In genomic region chr19:5850860-5851259, GRCm38 (mm10) we compare ENCODE assay signal across 12 mouse cellular contexts. TPM values are rescaled to one million over a fixed set of nuclear protein-coding genes. Genes with fewer than 3 reads are reported as not detected.
DNase-seq lines count a peak whose midpoint lies in the region; TF ChIP-seq lines count a peak whose summit lies in the region.
"Had no signal": no experiment of that assay in that cellular context is flagged by ENCODE, and none has a peak within 500 bp of the region (broad histone marks: within the 10 kb centered on the region; RNA-seq: fewer than 3 reads in every experiment).

No protein-coding gene starts in this region.

- 73% methylated on average over 3 of the region's 3 CpGs for WGBS in heart, adult 2 months

- TF ChIP-seq CTCF in heart, adult 2 months (IDR thresholded peaks at IDR 0.05), result no peak
- no peak for TF ChIP-seq CTCF in layer of hippocampus, adult 2 months (conservative IDR thresholded peaks at IDR 0.05)
- TF ChIP-seq CTCF in ES-Bruce4 (IDR thresholded peaks at IDR 0.05; ENCODE audit: low read depth, low read length), result no peak

- TF ChIP-seq EP300 in heart, adult 2 months (IDR thresholded peaks at IDR 0.05; ENCODE audit: insufficient read depth, low read depth, low read length), result no peak
- no peak for TF ChIP-seq EP300 in ES-Bruce4 (IDR thresholded peaks at IDR 0.05; ENCODE audit: insufficient read depth, low read depth, low read length)

- H3K27ac ChIP-seq in heart, adult 2 months, result peak overlapping the region; percentile 100
- H3K27ac ChIP-seq in layer of hippocampus, adult 2 months, result peak overlapping the region; percentile 100
- peak overlapping the region; percentile 66; the same call in 1 of the 2 replicates for H3K27ac ChIP-seq in ES-Bruce4 (ENCODE audit: insufficient read depth, low read length)
- peak overlapping the region; percentile 68 for H3K27ac ChIP-seq in brown adipose tissue, adult 24 weeks (replicated peaks; ENCODE audit: low read depth, low read length)
- H3K27ac ChIP-seq: midbrain, embryonic 15.5 days had no signal

- H3K9ac ChIP-seq in heart, adult 2 months (ENCODE audit: low read depth, low read length), result 0 out of 2 replicates have a peak overlapping the region, but pooled peaks have one; percentile 18
- H3K9ac ChIP-seq in ES-Bruce4 (ENCODE audit: low read depth, poor library complexity, severe bottlenecking), result peak overlapping the region; percentile 48
- H3K9ac ChIP-seq: lung, embryonic 14.5 days; midbrain, embryonic 15.5 days; stomach, embryonic 15.5 days had no signal

- intact Hi-C loops in heart, adult 2 months (cut with DNase I), result loop anchor here (1.0 to 5.0 kb wide), 2 partner anchors 58 to 124 kb away; partner anchors contain the start of genes Ehbp1l1 and Fam89b

- H3K27me3 ChIP-seq in heart, adult 2 months (ENCODE audit: control insufficient read depth, insufficient read depth, low read length), result no peaks in the 10 kb centered on the region
- H3K27me3 ChIP-seq in ES-Bruce4 (ENCODE audit: control insufficient read depth, insufficient read depth, low read length, poor library complexity, severe bottlenecking), result no peaks in the 10 kb centered on the region
- H3K27me3 ChIP-seq: midbrain, embryonic 15.5 days; Patski; stomach, embryonic 15.5 days had no signal

- no peak for TF ChIP-seq POLR2A in heart, adult 2 months (IDR thresholded peaks at IDR 0.05; ENCODE audit: insufficient read depth, low read depth, low read length)
- no peak for TF ChIP-seq POLR2A in ES-Bruce4 (IDR thresholded peaks at IDR 0.05; ENCODE audit: insufficient read depth, low read length)

- H3K4me3 ChIP-seq in heart, adult 2 months, result no peak overlapping the region
- H3K4me3 ChIP-seq in layer of hippocampus, adult 2 months, result no peak overlapping the region
- no peak overlapping the region for H3K4me3 ChIP-seq in ES-Bruce4 (ENCODE audit: low read depth, low read length)
- H3K4me3 ChIP-seq in brown adipose tissue, adult 24 weeks (ENCODE audit: insufficient read depth, low read depth, low read length), result no peak overlapping the region
- H3K4me3 ChIP-seq: midbrain, embryonic 15.5 days; stomach, embryonic 15.5 days had no signal

- no peaks in the 10 kb centered on the region for H3K9me3 ChIP-seq in ES-Bruce4 (replicated peaks; ENCODE audit: control insufficient read depth, insufficient read depth, low read length, poor library complexity, severe bottlenecking)
- H3K9me3 ChIP-seq: midbrain, embryonic 15.5 days; stomach, embryonic 15.5 days had no signal

- no peaks in the 10 kb centered on the region for H3K79me2 ChIP-seq in heart, adult 2 months (replicated peaks; ENCODE audit: control insufficient read depth, insufficient read depth, low read length)

- peaks cover 34% of the 10 kb centered on the region for H3K4me1 ChIP-seq in heart, adult 2 months (ENCODE audit: control insufficient read depth, insufficient read depth, low read length)
- H3K4me1 ChIP-seq in ES-Bruce4 (ENCODE audit: control insufficient read depth, insufficient read depth, low read length), result no peaks in the 10 kb centered on the region
- peaks cover 35% of the 10 kb centered on the region for H3K4me1 ChIP-seq in brown adipose tissue, adult 24 weeks (ENCODE audit: control insufficient read depth, insufficient read depth, insufficient read length, low read length)

- no peak for DNase-seq in heart, adult 2 months
- DNase-seq in heart, adult 8-10 months (ENCODE audit: low spot score), result no peak
- DNase-seq in layer of hippocampus, adult 2 months (ENCODE audit: low spot score in 2 of 2), result no peak
- DNase-seq in layer of hippocampus, adult 8-10 months (ENCODE audit: low spot score in 2 of 2), result no peak
- DNase-seq in right cerebral cortex, postnatal 14 days, result no peak
- DNase-seq in spleen, postnatal 4 days (ENCODE audit: low spot score in 2 of 2), result no peak

- H3K36me3 ChIP-seq in heart, adult 2 months (ENCODE audit: control insufficient read depth, insufficient read depth, low read length), result peaks cover 5% of the 10 kb centered on the region; the same call in 1 of the 2 replicates
- no peaks in the 10 kb centered on the region for H3K36me3 ChIP-seq in ES-Bruce4 (ENCODE audit: control insufficient read depth, insufficient read depth, low read length, poor library complexity, severe bottlenecking)
- H3K36me3 ChIP-seq: midbrain, embryonic 15.5 days; stomach, embryonic 15.5 days had no signal

RNA-seq across cellular contexts. Expression of gene Frmd8, which starts 24.2 kb away (rescaled TPM):
- 1 to 10 TPM; 7.7 to 8.4 TPM for total RNA-seq in heart, adult 2 months (2021)
- 7.0 and 9.3 TPM in 2 replicates for polyA plus RNA-seq in heart, adult 2 months (2012; rRNA removed)
- 1 to 10 TPM; 7.1 to 8.1 (median 7.5) TPM for total RNA-seq in heart, adult 8-10 months (2022)
- 10 to 100 TPM in 1 of 2 experiments, 1 to 10 TPM in 1; 9.5 to 10.6 TPM for total RNA-seq in layer of hippocampus, adult 2 months (2021)
- total RNA-seq in layer of hippocampus, adult 8-10 months (2022), result 10 to 100 TPM; 10.4 to 20.8 (median 16.3) TPM
- polyA plus RNA-seq in ES-Bruce4 (2011; ENCODE audit: insufficient read depth, insufficient read length, low read depth, missing spikeins), result 26.3 and 33.1 TPM in 2 replicates
- 6.6 and 7.0 TPM in 2 replicates for polyA plus RNA-seq in brown adipose tissue, adult 24 weeks (2012; ENCODE audit: insufficient read depth, insufficient read length, missing spikeins)

RNA-seq across cellular contexts. Expression of gene Slc25a45, which starts 26.7 kb away (rescaled TPM):
- total RNA-seq in heart, adult 2 months (2021), result 1 to 10 TPM; 2.8 TPM
- 7.9 and 8.2 TPM in 2 replicates for polyA plus RNA-seq in heart, adult 2 months (2012; rRNA removed)
- total RNA-seq in heart, adult 8-10 months (2022), result 1 to 10 TPM; 2.4 to 3.8 (median 2.8) TPM
- 1 to 10 TPM; 3.5 to 3.6 TPM for total RNA-seq in layer of hippocampus, adult 2 months (2021)
- 1 to 10 TPM; 3.1 to 7.1 (median 4.5) TPM for total RNA-seq in layer of hippocampus, adult 8-10 months (2022)
- 0.46 and 0.48 TPM in 2 replicates for polyA plus RNA-seq in ES-Bruce4 (2011; ENCODE audit: insufficient read depth, insufficient read length, low read depth, missing spikeins)
- polyA plus RNA-seq in brown adipose tissue, adult 24 weeks (2012; ENCODE audit: insufficient read depth, insufficient read length, missing spikeins), result 2.3 and 2.4 TPM in 2 replicates

RNA-seq across cellular contexts. Expression of gene Tigd3, which starts 43.1 kb away (rescaled TPM):
- under 1 TPM; 0.14 to 0.47 TPM for total RNA-seq in heart, adult 2 months (2021)
- 0.25 and 0.67 TPM in 2 replicates for polyA plus RNA-seq in heart, adult 2 months (2012; rRNA removed)
- under 1 TPM; 0.23 to 0.50 (median 0.34) TPM for total RNA-seq in heart, adult 8-10 months (2022)
- total RNA-seq in layer of hippocampus, adult 2 months (2021), result 1 to 10 TPM; 2.5 to 3.2 TPM
- total RNA-seq in layer of hippocampus, adult 8-10 months (2022), result 1 to 10 TPM; 2.2 to 3.5 (median 2.9) TPM
- 1.9 and 3.6 TPM in 2 replicates for polyA plus RNA-seq in ES-Bruce4 (2011; ENCODE audit: insufficient read depth, insufficient read length, low read depth, missing spikeins)
- not detected in 2 replicates for polyA plus RNA-seq in brown adipose tissue, adult 24 weeks (2012; ENCODE audit: insufficient read depth, insufficient read length, missing spikeins)
